Mouse (Mus musculus) forebrain, embryonic 10.5 days (tissue): Measurements from ENCODE around the gene Spo11. TPM values are rescaled to one million over a fixed set of nuclear protein-coding genes. Genes with fewer than 3 reads are reported as not detected.
A peak's percentile ranks its signal among the peaks of the same experiment; 100 is the strongest.

ENCODE experiments used
- DNase-seq: peaks from one replicate; pipeline ENCODE4 v3.0.0-alpha.2; 2017; ENCODE audit warnings: low spot score; ENCODE audit errors: extremely low spot score
- H3K27ac ChIP-seq: fragments of 300-500 bp; sonication (generic); 2 replicates; pipeline ENCODE4 v1.5.1; 2016; ENCODE audit warnings: mild to moderate bottlenecking
- H3K27me3 ChIP-seq: fragments of 300-500 bp; sonication (generic); 2 replicates; pipeline ENCODE4 v1.6.1; 2016; ENCODE audit warnings: mild to moderate bottlenecking; ENCODE audit not compliant: poor library complexity, severe bottlenecking
- H3K36me3 ChIP-seq: fragments of 300-500 bp; sonication (generic); replicated peaks from 2 replicates; pipeline ENCODE4 v1.6.1; 2016; ENCODE audit warnings: mild to moderate bottlenecking, moderate library complexity
- H3K4me1 ChIP-seq: fragments of 300-500 bp; sonication (generic); 2 replicates; pipeline ENCODE4 v1.6.1; 2016
- H3K4me3 ChIP-seq: fragments of 300-500 bp; sonication (generic); 2 replicates; pipeline ENCODE4 v1.5.1; 2016; ENCODE audit warnings: mild to moderate bottlenecking, moderate library complexity
- H3K9me3 ChIP-seq: fragments of 300-500 bp; sonication (generic); 2 replicates; pipeline ENCODE4 v1.6.1; 2016; ENCODE audit warnings: mild to moderate bottlenecking, moderate library complexity
- WGBS: fragments of 180-500 bp; shearing (Covaris S2); methylation state at CpG from one replicate; pipeline ENCODE4 v1.1.7; 2016; 5-methylcytosine and 5-hydroxymethylcytosine counted together
- polyA plus RNA-seq: library from polyadenylated mRNA; unstranded; fragments of >200 nt; fragmentation: Nextera tagmentation; extraction: Ambion mirVana; gene quantifications from 2 replicates; pipeline ENCODE4 v1.2.1, GENCODE M21; 2016

Gene Spo11
- polyA plus RNA-seq = 0.42 and 0.73 TPM in 2 replicates

- Histone ChIP-seq H3K27me3 (peaks cover 18% of the 10 kb centered on the region; the same call in 1 of the 2 replicates), H3K27ac (peak within 1 kb of the TSS; percentile 82), H3K9me3 (peaks cover 6% of the 10 kb centered on the region), H3K4me1 (peaks cover 54% of the 10 kb centered on the region), H3K4me3 (peak within 1 kb of the TSS; percentile 36), H3K36me3 (no peaks in the 10 kb centered on the region)
- DNase-seq = peak; percentile 46
- WGBS = 14% methylated on average over 14 of the region's 14 CpGs
These were observed at the start of gene Spo11 for GRCm38 (mm10) chr2:172977409-172978130. TSS of gene Spo11 (plus strand) at chr2:172977700.

GRCm38 (mm10) chr2:172929905-172930436 lies 47.5 kb upstream of the Spo11 start:
- H3K4me3 ChIP-seq = no peak overlapping the region

DNA sequence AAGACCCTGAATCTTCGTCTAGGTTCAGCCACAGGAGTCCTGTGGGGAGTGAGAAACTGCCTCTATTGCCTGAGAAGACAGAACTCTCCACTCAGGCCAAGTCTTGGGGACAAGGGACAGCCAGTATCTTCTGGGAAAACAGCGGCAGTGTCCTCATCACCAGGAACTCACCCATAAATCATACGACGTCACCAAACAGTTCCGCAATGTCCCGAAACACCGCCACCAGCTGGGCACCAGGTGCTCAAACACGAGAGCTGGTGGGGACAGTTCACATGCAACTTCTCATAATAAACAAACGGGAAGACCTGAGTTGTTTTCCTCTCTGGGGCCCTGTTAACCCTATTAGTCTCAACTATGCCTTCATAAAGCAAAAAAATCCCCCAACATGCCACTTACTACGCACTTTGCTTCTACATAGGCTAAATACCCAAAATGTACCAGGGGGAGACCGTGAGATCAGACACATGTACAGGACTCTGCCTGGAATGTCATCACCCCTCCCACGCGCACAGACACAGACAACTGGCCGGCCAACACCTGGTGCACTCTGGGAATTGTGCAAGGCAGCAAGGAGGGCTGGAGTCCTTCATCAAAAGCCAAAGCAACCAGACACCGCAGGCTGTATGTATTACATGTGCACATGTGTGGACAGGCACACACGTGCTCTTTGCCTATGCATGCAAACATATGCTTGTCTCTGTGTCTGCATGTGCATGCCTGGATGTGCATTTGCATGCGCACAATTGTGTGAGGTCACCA lies 46.2 kb upstream of the Spo11 start:
- 0 out of 2 replicates have a peak, but pooled peaks cover 2% of the 10 kb centered on the region for H3K9me3 ChIP-seq
- peaks cover 61% of the 10 kb centered on the region for H3K27me3 ChIP-seq
- peaks cover 91% of the 10 kb centered on the region for H3K4me1 ChIP-seq
- H3K4me3 ChIP-seq = no peak overlapping the region
- no peak for DNase-seq
- H3K27ac ChIP-seq = peak overlapping the region; percentile 40; the same call in 1 of the 2 replicates
- peaks cover 7% of the 10 kb centered on the region for H3K36me3 ChIP-seq
- 90% methylated on average over 17 of the region's 17 CpGs for WGBS

More at GRCm38 (mm10) chr2:172929905-172930436, 47.5 kb upstream of the Spo11 start:
- Histone ChIP-seq H3K9me3 (0 out of 2 replicates have a peak, but pooled peaks cover 3% of the 10 kb centered on the region), H3K36me3 (peaks cover 15% of the 10 kb centered on the region), H3K27me3 (peaks cover 47% of the 10 kb centered on the region), H3K27ac (peak overlapping the region; percentile 56), H3K4me1 (peaks cover 91% of the 10 kb centered on the region)
- 82% methylated on average over 14 of the region's 14 CpGs for WGBS
- DNase-seq = no peak

GRCm38 (mm10) chr2:172933631-172934419 lies 43.7 kb upstream of the Spo11 start:
- Histone ChIP-seq H3K4me1 (peaks cover 100% of the 10 kb centered on the region), H3K4me3 (peak overlapping the region; percentile 71), H3K9me3 (no peaks in the 10 kb centered on the region), H3K36me3 (no peaks in the 10 kb centered on the region), H3K27me3 (peaks cover 86% of the 10 kb centered on the region), H3K27ac (peak overlapping the region; percentile 90)
- WGBS = 1% methylated on average over 34 of the region's 34 CpGs
- peak; percentile 71 for DNase-seq

DNA sequence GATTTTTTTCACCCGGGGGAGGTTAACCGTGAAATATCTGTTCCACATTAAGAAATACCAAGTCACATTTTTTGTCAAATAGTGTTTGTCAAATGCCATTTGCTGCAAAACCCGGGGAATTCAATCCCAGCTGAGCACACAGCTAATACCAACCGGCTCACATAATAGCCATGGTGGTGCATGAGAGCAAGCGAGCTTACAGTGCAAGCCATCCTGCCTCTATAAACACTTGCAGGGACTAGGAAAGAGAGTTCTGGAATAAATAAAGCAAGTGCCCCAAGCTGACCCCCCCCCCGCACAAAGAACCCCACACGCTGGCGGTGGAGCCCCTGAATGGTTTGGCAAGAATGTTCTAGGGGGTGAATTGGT lies 43.1 kb upstream of the Spo11 start:
- H3K4me1 ChIP-seq = peaks cover 100% of the 10 kb centered on the region

GRCm38 (mm10) chr2:172934891-172935740 lies 42.4 kb upstream of the Spo11 start:
- Histone ChIP-seq H3K4me3 (peak overlapping the region; percentile 71), H3K4me1 (peaks cover 100% of the 10 kb centered on the region)

More for the DNA sequence above, 43.1 kb upstream of the Spo11 start:
- H3K27ac ChIP-seq = peak overlapping the region; percentile 90
- DNase-seq = no peak
- no peaks in the 10 kb centered on the region for H3K9me3 ChIP-seq
- peaks cover 91% of the 10 kb centered on the region for H3K27me3 ChIP-seq
- peak overlapping the region; percentile 71 for H3K4me3 ChIP-seq
- WGBS = 2% methylated on average over 8 of the region's 8 CpGs
- no peaks in the 10 kb centered on the region for H3K36me3 ChIP-seq

GRCm38 (mm10) chr2:172935776-172936562 lies 41.5 kb upstream of the Spo11 start:
- 4% methylated on average over 12 of the region's 12 CpGs for WGBS
- Histone ChIP-seq H3K27ac (peak overlapping the region; percentile 90), H3K27me3 (peaks cover 95% of the 10 kb centered on the region), H3K9me3 (no peaks in the 10 kb centered on the region), H3K36me3 (no peaks in the 10 kb centered on the region), H3K4me1 (peaks cover 100% of the 10 kb centered on the region), H3K4me3 (peak overlapping the region; percentile 71)
- DNase-seq = no peak

More at GRCm38 (mm10) chr2:172934891-172935740, 42.4 kb upstream of the Spo11 start:
- Histone ChIP-seq H3K36me3 (no peaks in the 10 kb centered on the region), H3K27ac (peak overlapping the region; percentile 90), H3K27me3 (peaks cover 95% of the 10 kb centered on the region), H3K9me3 (no peaks in the 10 kb centered on the region)
- DNase-seq = peak; percentile 61
- 1% methylated on average over 30 of the region's 30 CpGs for WGBS

DNA sequence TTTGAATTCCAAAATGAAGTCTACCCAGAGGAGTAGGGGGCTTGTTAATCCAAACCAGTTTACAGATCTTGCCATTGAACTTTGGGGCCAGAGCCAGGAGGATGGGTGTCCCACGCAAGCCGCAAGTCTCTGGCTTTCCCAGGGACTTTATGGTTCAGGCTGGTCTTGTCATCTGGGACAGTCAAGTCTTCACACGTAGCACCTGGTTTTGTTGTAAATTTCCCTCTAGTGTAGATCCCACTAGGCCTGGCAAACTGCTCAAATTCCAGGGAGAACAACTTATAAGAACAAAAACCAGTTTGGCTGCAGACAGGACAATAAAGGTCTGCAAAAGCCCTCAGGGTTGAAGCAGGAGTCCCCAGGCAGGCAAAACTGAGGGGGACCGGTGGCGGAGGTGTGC lies 40.7 kb upstream of the Spo11 start:
- H3K36me3 ChIP-seq = no peaks in the 10 kb centered on the region
- H3K4me3 ChIP-seq = peak overlapping the region; percentile 71
- peaks cover 95% of the 10 kb centered on the region for H3K27me3 ChIP-seq
- no peaks in the 10 kb centered on the region for H3K9me3 ChIP-seq
- peaks cover 97% of the 10 kb centered on the region for H3K4me1 ChIP-seq
- WGBS = 8% methylated on average over 5 of the region's 5 CpGs
- peak overlapping the region; percentile 90 for H3K27ac ChIP-seq
- no peak for DNase-seq

- Histone ChIP-seq H3K4me1 (peaks cover 93% of the 10 kb centered on the region), H3K27ac (peak overlapping the region; percentile 90), H3K4me3 (peak overlapping the region; percentile 71), H3K9me3 (no peaks in the 10 kb centered on the region), H3K27me3 (peaks cover 98% of the 10 kb centered on the region), H3K36me3 (no peaks in the 10 kb centered on the region)
- DNase-seq = no peak
- 3% methylated on average over 12 of the region's 12 CpGs for WGBS
These were observed 39.9 kb upstream of the Spo11 start for GRCm38 (mm10) chr2:172937326-172938190.
